Mouse (Mus musculus) midbrain, embryonic 10.5 days (tissue): ENCODE measurements at regions not wholly inside any gene's neighbourhood (a gene's known extent, or its start where the extent isn't known, plus 50 kb on each side); places are given as distances from the start of the nearest gene placed in this dataset.

Experiments used
- DNase-seq: peaks from one replicate; pipeline ENCODE4 v3.0.0-alpha.2; 2017; ENCODE audit warnings: low spot score
- H3K27ac ChIP-seq: fragments of 300-500 bp; sonication (generic); replicated peaks from 2 replicates; pipeline ENCODE4 v1.5.1; 2016; ENCODE audit warnings: mild to moderate bottlenecking
- H3K27me3 ChIP-seq: fragments of 300-500 bp; sonication (generic); 2 replicates; pipeline ENCODE4 v1.6.1; 2016; ENCODE audit warnings: low read depth, mild to moderate bottlenecking; ENCODE audit not compliant: poor library complexity, severe bottlenecking
- H3K36me3 ChIP-seq: fragments of 300-500 bp; sonication (generic); 2 replicates; pipeline ENCODE4 v1.6.1; 2016; ENCODE audit warnings: mild to moderate bottlenecking, moderate library complexity
- H3K4me1 ChIP-seq: fragments of 300-500 bp; sonication (generic); 2 replicates; pipeline ENCODE4 v1.6.1; 2016
- H3K4me3 ChIP-seq: fragments of 300-500 bp; sonication (generic); 2 replicates; pipeline ENCODE4 v1.5.1; 2016; ENCODE audit warnings: mild to moderate bottlenecking, moderate library complexity
- H3K9me3 ChIP-seq: fragments of 300-500 bp; sonication (generic); replicated peaks from 2 replicates; pipeline ENCODE4 v1.6.1; 2016; ENCODE audit warnings: mild to moderate bottlenecking
- WGBS: fragments of 180-500 bp; shearing (Covaris S2); methylation state at CpG from one replicate; pipeline ENCODE4 v1.1.7; 2016; 5-methylcytosine and 5-hydroxymethylcytosine counted together

DNA sequence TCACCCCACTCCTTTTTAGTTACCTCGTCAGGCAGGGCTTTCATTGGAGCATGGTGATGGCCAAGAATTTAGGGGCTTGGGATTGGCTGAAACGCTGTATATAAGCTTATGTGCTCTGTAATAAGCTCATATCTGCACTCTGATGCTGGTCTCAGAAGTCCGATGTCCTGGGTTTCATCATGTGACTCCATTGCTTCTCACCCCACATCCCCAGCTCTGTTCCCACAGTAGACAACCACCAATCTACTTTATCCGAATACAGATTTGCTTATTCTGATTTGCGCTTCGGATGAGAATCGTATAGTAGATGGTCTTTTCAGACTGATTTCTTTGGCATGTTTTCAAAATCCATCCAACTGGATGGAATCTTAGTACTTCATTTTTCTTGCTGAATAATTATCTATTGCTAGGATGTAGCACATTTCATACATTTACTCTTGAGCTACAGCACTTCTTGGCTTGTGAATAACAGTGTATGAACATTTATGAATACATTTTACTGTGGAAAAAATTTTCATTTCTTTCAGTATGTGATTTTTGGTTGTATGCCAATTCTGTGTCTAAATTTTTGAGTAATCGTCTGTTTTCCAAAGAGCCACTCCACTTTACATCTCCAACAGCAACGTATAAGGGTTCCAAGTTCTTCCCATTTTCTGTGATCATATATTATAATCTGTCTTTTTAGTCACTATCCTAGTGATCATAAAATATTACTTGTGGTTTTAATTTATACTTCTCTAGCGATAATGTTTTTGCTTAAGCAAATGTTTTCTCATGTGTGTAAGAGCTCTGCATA, 185.7 kb downstream of the Hace1 start:
- WGBS = 93% methylated on average over 10 of the region's 10 CpGs
- H3K4me1 ChIP-seq = no peaks in the 10 kb centered on the region
- H3K4me3 ChIP-seq = no peak overlapping the region
- DNase-seq = no peak
- no peak overlapping the region for H3K27ac ChIP-seq
- no peaks in the 10 kb centered on the region for H3K9me3 ChIP-seq
- H3K36me3 ChIP-seq = no peaks in the 10 kb centered on the region
- H3K27me3 ChIP-seq = no peaks in the 10 kb centered on the region

DNA sequence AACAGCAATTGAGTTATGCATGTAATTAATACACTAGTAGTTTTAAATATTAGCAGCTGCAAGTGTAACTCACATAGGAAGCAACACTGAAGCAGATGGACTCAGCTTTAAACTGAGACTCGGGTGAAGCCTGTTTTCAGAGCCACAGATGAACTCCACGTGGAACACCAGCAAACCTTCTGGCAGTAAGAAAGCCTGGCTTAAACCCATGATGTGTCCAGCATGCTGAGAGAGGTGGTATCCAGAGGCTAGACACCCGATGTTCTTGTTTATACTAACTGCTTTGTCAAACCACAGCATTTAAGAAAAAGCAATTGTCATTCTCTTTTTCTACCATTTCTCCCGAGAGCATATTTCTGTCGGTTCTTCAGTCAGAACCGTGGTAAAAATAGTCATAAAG, 202.1 kb downstream of the Hace1 start:
- 12% methylated on average over 6 of the region's 6 CpGs for WGBS
- no peak for DNase-seq
- Histone ChIP-seq H3K9me3 (no peaks in the 10 kb centered on the region), H3K4me1 (peaks cover 66% of the 10 kb centered on the region), H3K27ac (peak overlapping the region; percentile 64), H3K27me3 (no peaks in the 10 kb centered on the region), H3K36me3 (no peaks in the 10 kb centered on the region), H3K4me3 (no peak overlapping the region)

- H3K9me3 ChIP-seq = no peaks in the 10 kb centered on the region
- no peaks in the 10 kb centered on the region for H3K27me3 ChIP-seq
- no peaks in the 10 kb centered on the region for H3K36me3 ChIP-seq
- DNase-seq = no peak
- peaks cover 72% of the 10 kb centered on the region for H3K4me1 ChIP-seq
- H3K27ac ChIP-seq = peak overlapping the region; percentile 86
- WGBS = 32% methylated on average over 5 of the region's 5 CpGs
- H3K4me3 ChIP-seq = no peak overlapping the region
Measured at GRCm38 (mm10) chr10:45783026-45783425, 205.4 kb downstream of the Hace1 start.

DNA sequence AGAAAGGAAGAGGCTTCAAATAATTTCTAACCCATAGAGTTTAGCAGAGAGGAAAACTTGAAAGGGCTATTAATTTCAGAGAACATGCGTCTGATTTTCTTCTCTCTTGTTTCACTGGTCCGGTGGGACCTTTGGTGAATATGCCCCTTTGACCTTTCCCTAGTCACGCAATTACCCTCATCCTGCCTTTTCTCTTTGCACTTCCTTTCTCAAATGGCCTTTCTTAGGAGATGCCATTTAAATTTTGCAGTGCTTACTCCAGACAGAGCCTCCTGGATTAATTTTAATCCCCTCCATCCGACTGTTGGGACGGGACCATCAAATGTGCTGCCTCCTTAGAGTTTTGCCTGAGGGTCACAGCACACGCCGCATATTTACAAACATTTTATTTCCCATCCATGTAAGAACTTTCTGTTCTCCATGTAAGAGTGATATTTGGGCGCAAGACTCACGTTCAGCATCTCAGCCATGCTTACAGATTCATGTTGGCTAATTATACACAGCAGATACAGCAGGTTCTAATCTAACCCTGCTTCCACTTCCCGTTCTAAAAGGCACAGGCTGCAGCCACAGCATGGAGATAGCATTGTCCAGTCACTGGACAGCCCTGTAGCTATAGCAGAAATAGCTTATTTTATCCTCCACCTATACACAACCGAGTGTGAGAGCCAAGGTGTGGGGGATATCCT, 206.0 kb downstream of the Hace1 start:
- Histone ChIP-seq H3K27me3 (no peaks in the 10 kb centered on the region), H3K4me3 (peak overlapping the region; percentile 26), H3K4me1 (peaks cover 70% of the 10 kb centered on the region), H3K27ac (peak overlapping the region; percentile 86), H3K9me3 (no peaks in the 10 kb centered on the region), H3K36me3 (no peaks in the 10 kb centered on the region)
- WGBS = 17% methylated on average over 11 of the region's 11 CpGs
- DNase-seq = no peak

GRCm38 (mm10) chr10:45784150-45784479, 206.5 kb downstream of the Hace1 start:
- H3K27ac ChIP-seq = peak overlapping the region; percentile 86
- no peaks in the 10 kb centered on the region for H3K27me3 ChIP-seq
- no peaks in the 10 kb centered on the region for H3K9me3 ChIP-seq
- WGBS = 7% methylated on average over 2 of the region's 2 CpGs
- no peaks in the 10 kb centered on the region for H3K36me3 ChIP-seq
- peaks cover 70% of the 10 kb centered on the region for H3K4me1 ChIP-seq
- DNase-seq = peak; percentile 74
- H3K4me3 ChIP-seq = peak overlapping the region; percentile 26

DNA sequence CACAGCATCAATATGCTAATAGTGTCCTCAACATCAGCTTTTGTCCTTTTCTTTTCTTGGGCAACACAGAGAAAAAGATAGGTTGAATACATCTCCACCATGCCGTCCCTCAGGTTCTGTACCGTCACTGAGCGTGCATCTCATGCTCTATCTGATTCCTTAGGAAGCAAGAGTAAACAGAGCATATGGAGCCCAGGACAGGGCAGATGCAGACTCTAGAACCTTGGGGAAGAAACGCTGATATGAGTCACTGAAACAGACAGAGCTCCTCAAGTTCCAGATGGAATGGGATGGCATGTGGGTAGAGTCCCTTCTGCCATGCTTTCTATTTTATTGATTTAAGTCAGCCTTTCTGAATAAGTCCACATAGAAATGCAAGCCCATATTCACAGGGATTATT, 206.9 kb downstream of the Hace1 start:
- H3K36me3 ChIP-seq = no peaks in the 10 kb centered on the region
- H3K27ac ChIP-seq = peak overlapping the region; percentile 86
- H3K9me3 ChIP-seq = no peaks in the 10 kb centered on the region
- peaks cover 66% of the 10 kb centered on the region for H3K4me1 ChIP-seq
- 44% methylated on average over 4 of the region's 4 CpGs for WGBS
- no peaks in the 10 kb centered on the region for H3K27me3 ChIP-seq
- no peak for DNase-seq
- H3K4me3 ChIP-seq = no peak overlapping the region

DNA sequence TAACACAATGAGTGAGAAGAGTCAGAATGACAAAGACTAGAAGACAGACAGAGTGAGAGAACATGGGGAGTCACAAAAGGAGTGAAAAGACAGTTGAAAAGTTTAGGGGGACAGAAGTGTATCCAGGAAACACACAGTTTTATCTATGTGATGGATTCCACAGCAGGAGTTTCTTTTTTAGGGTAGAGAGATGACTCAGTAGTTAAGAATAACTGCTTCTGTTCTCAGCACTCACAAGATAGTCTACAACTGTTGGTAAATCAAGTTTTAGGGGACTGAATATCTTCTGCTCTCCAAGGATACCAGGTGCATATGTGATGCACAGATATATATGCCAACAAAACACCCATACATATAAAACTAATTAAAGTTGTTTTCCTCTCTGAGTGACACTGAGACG, 210.7 kb downstream of the Hace1 start:
- WGBS = 85% methylated on average over 1 of the region's 1 CpGs
- no peak overlapping the region for H3K27ac ChIP-seq
- peaks cover 30% of the 10 kb centered on the region for H3K4me1 ChIP-seq

GRCm38 (mm10) chr10:45795582-45795981, 218.0 kb downstream of the Hace1 start:
- H3K9me3 ChIP-seq = 0 out of 2 replicates have a peak, but pooled peaks cover 3% of the 10 kb centered on the region
- WGBS = 87% methylated on average over 2 of the region's 2 CpGs
- H3K4me3 ChIP-seq = no peak overlapping the region
- H3K4me1 ChIP-seq = peaks cover 36% of the 10 kb centered on the region
- no peak for DNase-seq
- H3K36me3 ChIP-seq = no peaks in the 10 kb centered on the region
- no peaks in the 10 kb centered on the region for H3K27me3 ChIP-seq
- no peak overlapping the region for H3K27ac ChIP-seq

More for the DNA sequence above, 210.7 kb downstream of the Hace1 start:
- H3K4me3 ChIP-seq = no peak overlapping the region
- H3K36me3 ChIP-seq = no peaks in the 10 kb centered on the region
- no peak for DNase-seq
- no peaks in the 10 kb centered on the region for H3K9me3 ChIP-seq
- no peaks in the 10 kb centered on the region for H3K27me3 ChIP-seq

DNA sequence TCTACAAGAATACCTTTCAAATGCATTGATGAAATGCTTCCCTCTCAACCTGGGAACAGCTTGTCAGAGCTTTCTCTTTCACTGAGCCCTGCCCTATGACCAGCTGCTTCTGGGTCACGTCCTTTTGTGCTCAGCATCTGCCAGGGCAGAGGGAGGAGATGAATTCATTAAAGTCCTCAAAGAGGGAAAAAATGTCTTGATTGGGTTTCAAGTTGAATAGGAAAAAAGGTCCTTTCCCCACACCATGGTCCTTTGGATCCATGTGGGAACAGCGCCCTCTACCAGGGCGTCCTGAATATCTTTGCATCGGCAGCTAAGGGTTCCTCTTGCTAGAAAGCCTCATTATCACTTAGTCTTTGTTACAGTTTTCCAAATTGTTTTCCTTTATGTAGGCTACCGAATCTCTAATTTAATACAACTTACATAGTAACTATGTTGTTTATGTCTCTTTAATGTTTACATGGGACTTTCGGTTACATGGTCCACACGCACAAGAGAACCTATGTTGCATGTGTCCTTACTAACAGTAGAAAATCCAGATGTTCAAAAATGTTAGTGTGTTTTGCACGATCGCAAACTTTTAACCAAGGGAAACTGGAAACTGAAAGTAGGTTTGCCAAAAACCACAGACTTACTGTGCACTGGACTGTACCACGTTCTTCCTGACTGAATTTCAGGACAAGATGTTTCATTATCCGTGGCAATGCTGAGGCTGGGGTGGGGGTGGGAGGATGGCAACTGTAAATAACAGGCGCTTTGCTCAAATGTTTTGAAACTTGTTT, 222.6 kb downstream of the Hace1 start:
- DNase-seq = peak; percentile 83
- Histone ChIP-seq H3K27me3 (no peaks in the 10 kb centered on the region), H3K9me3 (no peaks in the 10 kb centered on the region), H3K36me3 (no peaks in the 10 kb centered on the region), H3K4me1 (peaks cover 38% of the 10 kb centered on the region), H3K27ac (peak overlapping the region; percentile 78), H3K4me3 (no peak overlapping the region)
- 51% methylated on average over 12 of the region's 12 CpGs for WGBS

- Histone ChIP-seq H3K27ac (no peak overlapping the region), H3K27me3 (no peaks in the 10 kb centered on the region), H3K9me3 (no peaks in the 10 kb centered on the region), H3K36me3 (no peaks in the 10 kb centered on the region), H3K4me1 (peaks cover 38% of the 10 kb centered on the region), H3K4me3 (no peak overlapping the region)
- 79% methylated on average over 1 of the region's 1 CpGs for WGBS
- no peak for DNase-seq
Measured at GRCm38 (mm10) chr10:45801463-45801862, 223.8 kb downstream of the Hace1 start.

DNA sequence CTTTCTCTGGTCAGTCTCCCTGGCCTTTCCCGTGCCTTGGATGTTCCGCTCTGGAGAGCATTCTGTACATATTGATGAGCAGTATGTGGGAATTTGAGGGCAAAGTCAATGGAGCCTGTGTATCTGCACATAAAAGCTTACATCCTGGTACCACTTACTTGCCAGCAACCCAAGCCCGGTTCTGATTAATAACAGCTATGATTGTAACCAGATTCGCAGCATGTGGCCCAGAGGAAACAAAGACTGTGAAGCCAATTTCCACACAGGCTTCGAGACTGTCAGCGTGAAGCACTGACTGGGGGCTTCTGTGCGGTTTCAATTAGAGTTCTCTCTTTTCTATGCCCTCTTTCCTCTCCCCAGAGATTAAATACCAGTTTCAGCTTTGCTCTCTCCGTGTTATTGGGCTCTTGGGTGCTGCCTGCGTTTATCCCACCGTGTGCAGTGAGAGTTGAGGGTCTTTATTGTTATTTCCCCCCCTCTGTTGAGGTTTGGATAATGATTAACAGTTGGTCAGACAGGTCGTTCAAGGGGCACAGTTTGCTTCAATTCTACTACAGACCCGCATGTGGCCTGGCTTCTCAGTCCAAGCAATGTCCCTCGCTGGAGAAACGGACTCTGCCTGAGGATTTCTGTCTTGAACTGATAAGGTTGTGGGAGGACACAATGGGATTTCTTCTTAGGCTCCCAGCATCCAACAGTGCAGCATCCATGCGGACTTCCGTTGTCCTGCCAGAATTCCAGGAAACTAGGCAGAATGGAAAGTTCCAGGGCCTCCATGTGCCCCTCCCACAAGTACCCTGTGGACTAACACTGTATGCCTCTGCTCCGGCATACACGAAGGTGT, 229.6 kb downstream of the Hace1 start:
- WGBS = 66% methylated on average over 18 of the region's 18 CpGs

GRCm38 (mm10) chr10:45811882-45812281, 234.3 kb downstream of the Hace1 start:
- 59% methylated on average over 6 of the region's 6 CpGs for WGBS
- H3K36me3 ChIP-seq = no peaks in the 10 kb centered on the region
- H3K4me3 ChIP-seq = no peak overlapping the region
- no peak for DNase-seq
- no peaks in the 10 kb centered on the region for H3K9me3 ChIP-seq
- H3K27me3 ChIP-seq = no peaks in the 10 kb centered on the region
- H3K4me1 ChIP-seq = peaks cover 9% of the 10 kb centered on the region
- H3K27ac ChIP-seq = no peak overlapping the region

More for the DNA sequence above, 229.6 kb downstream of the Hace1 start:
- Histone ChIP-seq H3K9me3 (no peaks in the 10 kb centered on the region), H3K4me3 (no peak overlapping the region), H3K27ac (peak overlapping the region; percentile 63), H3K4me1 (peaks cover 14% of the 10 kb centered on the region), H3K27me3 (no peaks in the 10 kb centered on the region), H3K36me3 (no peaks in the 10 kb centered on the region)
- DNase-seq = peak; percentile 44
